Mouse (Mus musculus) megakaryocyte, adult 5-6 weeks (primary cell): ENCODE measurements at regions not wholly inside any gene's neighbourhood (a gene's known extent, or its start where the extent isn't known, plus 50 kb on each side); places are given as distances from the start of the nearest gene placed in this dataset.

Experiments
- ATAC-seq: 2 replicates; pipeline ENCODE4 v1.8.0; 2016; ENCODE audit warnings: mild to moderate bottlenecking, inconsistent platforms; ENCODE audit not compliant: poor library complexity, severe bottlenecking

- no peak for ATAC-seq
These were observed 85.4 kb downstream of the Rpap3 start for GRCm38 (mm10) chr15:97620261-97620660.

- ATAC-seq: no peak
These were observed 85.9 kb downstream of the Rpap3 start for GRCm38 (mm10) chr15:97619764-97620163.

GRCm38 (mm10) chr15:97612325-97612724, 93.3 kb downstream of the Rpap3 start:
- ATAC-seq: no peak

GRCm38 (mm10) chr15:97610767-97611166, 94.9 kb downstream of the Rpap3 start:
- ATAC-seq: no peak

DNA sequence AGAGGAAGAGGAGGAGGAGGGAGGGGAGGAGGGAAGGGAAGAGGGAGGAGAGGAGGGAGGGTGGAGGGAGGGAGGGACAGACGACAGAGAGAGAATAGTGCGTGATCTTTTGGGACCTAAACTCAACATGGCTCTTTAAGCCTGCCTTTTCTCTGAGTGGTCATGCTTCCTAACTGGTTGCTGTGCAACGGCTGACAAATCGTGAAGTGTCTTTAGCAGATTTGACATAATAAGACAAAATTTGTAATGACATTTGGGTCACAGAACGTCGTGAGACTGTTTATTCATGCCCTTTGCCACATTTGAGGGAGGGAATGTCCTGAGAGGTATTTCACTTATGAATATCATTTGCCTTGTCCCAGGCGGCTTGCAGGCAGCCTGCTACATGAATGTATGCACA, 96.1 kb downstream of the Rpap3 start:
- no peak for ATAC-seq

GRCm38 (mm10) chr15:97608651-97609050, 97.0 kb downstream of the Rpap3 start:
- no peak for ATAC-seq

- no peak for ATAC-seq
These were observed 97.9 kb downstream of the Rpap3 start for GRCm38 (mm10) chr15:97607617-97608206.

DNA sequence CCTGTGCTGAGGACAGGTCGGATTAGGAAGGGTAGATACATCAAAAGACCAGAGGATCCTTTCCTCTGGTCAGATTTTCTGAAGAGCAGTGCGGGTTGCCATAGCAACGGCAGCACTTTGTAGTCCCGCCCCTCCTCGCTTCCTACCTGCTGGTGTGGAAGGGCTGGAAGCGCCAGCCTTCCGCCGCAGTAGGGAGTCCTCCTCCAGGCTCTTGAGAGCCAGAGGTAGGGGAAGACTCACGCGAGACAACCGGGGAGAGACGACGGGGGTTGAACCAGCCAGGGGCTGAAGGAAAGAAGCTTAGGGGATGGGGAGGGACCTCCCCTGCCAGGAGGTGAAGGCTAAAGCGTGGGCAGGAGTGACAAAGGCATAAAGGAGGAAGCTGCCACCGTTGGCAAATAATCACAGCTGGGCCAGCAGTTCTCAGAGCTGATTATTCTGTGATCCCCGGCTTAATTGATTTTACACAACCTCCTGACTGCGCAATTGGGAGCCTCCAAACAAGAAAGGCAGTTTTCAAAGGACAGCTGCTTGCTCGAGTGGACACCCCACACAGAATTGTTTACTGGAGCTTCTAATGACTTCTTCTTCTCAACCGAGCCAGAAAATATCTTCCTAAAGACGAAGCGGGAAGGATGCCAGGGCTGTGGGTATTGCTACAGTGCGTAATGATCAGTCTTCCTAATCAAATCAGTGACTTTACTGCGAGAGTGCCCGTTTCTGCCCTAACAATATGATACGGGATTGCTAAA, 98.8 kb downstream of the Rpap3 start:
- no peak for ATAC-seq

DNA sequence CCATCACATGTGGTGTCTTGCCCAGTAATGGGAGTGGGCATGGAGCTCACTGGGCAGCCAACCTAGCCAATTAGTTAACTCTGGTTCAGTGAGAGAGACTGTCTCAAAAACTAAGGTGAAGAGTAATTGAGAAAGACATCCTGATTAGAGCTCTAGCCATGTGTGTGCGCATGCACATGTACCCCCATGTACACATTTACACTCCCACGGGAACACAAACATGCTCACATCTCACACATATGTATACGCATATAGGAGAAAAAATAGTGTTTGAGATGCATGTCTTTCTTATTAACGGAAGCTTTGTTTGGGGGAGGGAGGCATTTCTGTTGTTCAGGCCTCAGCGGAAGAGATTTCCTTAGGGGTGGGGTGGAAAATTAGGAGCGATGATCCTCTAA, 99.4 kb downstream of the Rpap3 start:
- no peak for ATAC-seq

DNA sequence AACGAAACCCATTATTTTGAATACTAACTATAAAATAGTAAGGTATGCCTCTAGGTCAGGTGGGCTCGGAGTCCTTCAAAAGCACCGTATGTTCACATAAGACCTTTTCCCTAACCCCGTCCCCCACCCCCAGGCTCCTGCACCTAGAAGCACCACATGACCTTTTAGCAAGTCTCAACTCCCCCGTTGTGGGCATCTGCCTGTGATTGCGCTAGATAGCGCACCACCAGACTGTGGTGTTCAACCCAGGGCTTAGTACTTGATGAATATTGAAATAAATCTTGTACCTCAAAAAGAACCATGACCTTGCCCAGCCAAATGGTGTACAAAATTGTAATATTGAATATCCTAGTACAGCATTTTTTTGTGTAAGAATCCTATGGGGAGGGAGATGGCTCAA, 99.8 kb downstream of the Rpap3 start:
- ATAC-seq: no peak

DNA sequence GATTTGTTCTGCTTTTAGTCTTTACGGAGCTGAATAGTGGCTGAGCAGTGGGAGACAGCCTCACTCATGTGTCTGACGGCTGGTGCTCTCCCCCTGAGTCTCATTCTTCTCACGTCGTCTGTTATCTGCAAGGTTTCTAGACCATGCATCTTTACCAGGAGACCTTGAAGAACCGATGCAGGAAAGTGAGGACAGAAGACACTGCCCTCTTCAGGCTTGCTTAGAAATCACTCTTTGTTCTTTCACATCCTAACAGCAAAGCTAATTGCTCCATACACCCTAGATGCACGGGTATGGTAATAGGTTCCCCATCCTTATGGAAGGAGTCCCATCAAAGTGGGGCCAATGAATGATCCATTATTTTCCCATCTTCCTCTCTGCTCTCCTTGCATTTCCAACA, 102.1 kb downstream of the Rpap3 start:
- no peak for ATAC-seq

DNA sequence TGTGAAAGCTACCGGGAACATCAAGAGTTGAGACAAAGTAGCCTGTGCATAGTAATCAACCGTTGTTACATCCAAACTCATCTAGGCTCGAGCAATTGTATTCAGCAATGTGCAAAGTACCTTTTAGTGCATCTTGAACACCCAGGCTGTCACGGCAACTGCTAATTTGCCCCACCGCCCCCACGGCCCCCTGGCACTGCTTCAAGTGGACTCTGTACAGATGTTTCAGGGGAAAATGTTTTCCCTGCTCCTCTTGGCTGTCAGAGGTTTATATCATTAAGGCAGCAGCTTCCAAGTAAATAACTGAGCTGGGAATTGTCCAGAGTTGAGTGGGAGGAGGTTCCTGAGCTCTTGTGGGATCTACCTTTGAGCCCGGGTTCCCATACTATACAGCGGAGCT, 107.4 kb downstream of the Rpap3 start:
- ATAC-seq: no peak

DNA sequence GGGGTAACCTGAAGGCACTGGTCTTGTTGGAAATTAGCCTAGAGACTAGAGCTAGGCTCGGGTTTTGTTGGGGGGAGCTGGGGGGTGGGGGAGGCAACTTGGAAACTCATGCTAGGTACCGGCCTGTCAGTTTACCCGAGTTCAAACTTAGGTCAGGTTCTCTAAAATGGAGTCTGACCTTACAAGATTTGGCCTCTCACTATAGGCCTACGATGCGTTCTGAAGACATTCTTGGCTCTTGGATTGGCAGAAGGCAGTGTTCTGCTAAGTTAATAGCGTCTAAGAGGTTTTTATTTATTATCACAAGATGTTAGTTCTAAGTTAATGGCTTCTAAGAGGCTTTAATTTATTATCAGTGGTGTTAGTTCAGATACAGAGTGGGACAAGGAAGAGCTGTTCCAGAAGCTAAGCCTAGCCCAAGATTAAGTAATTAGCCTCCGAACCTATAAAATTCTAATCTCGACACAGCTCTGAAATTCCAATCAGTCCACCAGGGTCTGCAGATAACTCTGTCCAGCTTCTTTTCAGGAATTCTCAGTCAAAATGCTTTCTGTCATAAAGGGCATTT, 109.0 kb downstream of the Rpap3 start:
- no peak for ATAC-seq

DNA sequence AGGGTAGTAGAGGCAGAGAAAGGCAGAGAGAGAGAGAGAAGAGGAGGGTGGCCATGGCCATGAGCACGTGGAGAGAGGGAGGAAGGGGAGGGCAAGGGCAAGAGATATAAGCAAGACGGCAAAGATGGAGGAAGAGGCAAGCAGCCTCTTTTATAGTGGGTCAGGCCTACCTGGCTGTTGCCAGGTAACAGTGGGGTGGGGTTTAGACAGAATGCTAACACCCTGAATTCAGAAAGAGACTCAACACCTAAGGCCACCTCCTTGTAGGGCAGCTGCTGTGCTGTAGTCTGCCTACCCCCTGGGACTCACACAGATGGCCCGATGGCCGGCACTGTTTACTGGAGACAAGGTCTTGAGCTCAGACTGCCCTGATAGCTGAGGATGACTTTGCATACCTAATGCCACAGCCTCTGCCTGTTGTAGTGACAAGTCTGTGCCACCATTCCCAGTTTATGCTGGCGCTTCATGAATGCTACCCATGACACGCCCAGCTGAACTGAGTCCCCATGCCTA, 110.3 kb downstream of the Rpap3 start:
- no peak for ATAC-seq

- ATAC-seq: no peak
These were observed 111.6 kb downstream of the Rpap3 start for GRCm38 (mm10) chr15:97593781-97594600.

DNA sequence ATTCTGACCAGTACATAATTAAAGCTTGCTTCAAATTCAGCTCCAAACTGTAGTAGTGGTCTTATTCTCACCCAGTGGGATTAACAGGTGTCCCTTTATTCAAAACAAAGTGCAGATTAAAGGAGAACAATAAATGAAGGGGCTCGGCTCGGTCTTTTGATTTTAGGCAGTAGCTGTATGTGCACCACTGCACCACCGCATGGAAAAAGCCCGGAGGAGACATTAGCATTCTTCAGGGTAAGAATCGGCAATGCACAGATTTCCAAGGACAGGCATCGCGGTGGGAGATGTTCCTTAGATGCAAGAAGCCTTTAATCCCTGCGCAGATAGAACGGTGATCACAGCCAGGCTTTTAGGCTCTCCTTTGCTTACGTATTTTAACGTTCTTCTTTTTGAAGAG, 112.8 kb downstream of the Rpap3 start:
- ATAC-seq: no peak

- ATAC-seq: no peak
These were observed 114.2 kb downstream of the Rpap3 start for GRCm38 (mm10) chr15:97591406-97591805.

GRCm38 (mm10) chr15:97590732-97591292, 114.8 kb downstream of the Rpap3 start:
- peak; percentile 81 for ATAC-seq

DNA sequence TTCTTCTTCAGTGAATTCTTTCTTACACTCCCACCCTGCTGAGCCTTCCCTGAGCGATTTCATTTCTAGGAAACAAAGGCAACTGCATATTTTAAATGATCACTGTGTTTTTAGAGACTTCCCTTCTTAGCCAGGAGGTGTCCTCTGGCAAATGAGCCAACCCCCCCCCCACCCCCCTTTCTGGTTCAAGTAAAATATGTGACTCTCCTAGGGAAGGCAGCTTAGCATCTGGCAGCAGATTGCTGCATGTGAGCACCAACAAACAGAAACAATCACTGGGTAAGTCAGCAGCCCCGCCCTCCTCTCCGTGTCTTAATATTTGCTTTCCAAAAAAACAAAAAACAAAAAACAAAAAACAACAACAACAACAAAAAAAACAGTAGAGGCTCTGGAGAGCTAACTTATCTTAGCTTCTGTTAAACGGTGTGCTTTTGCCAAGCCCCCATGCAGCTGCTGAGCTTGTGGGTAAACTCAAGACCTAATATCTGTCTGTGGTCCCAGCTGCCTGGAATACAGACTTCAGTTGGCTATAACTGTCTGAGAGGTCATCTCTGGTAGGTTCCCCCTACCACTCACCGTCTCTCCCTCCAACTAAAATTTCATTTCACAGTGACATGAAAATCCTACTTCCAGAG, 117.9 kb downstream of the Rpap3 start:
- ATAC-seq: no peak

- ATAC-seq: peak; percentile 99
These were observed 123.9 kb downstream of the Rpap3 start for GRCm38 (mm10) chr15:97581724-97582154.
